Mouse (Mus musculus): Measurements from ENCODE around the gene Kl. TPM values are rescaled to one million over a fixed set of nuclear protein-coding genes. Genes with fewer than 3 reads are reported as not detected.

The Kl gene
- polyA plus RNA-seq, 1 experiment from 2014 or later, result 0.13 TPM

GRCm38 (mm10) chr5:150977383-150977958, 25.1 kb downstream of the Kl start:
- Histone ChIP-seq H3K4me3 (replicated peaks; ENCODE audit: low read length) (no peak overlapping the region), H3K4me1 (ENCODE audit: control insufficient read depth, insufficient read depth, low read length) (0 out of 2 replicates have a peak, but pooled peaks cover 3% of the 10 kb centered on the region), H3K9me3 (replicated peaks; ENCODE audit: control insufficient read depth, low read length) (0 out of 2 replicates have a peak, but pooled peaks cover 4% of the 10 kb centered on the region), H3K27ac (ENCODE audit: low read length) (no peak overlapping the region), H3K27me3 (ENCODE audit: control insufficient read depth, insufficient read depth, low read length) (no peaks in the 10 kb centered on the region), H3K9ac (ENCODE audit: low read length) (no peak overlapping the region), H3K4me2 (ENCODE audit: low read depth, low read length) (no peak overlapping the region), H3K36me3 (ENCODE audit: control insufficient read depth, insufficient read depth, low read length) (no peaks in the 10 kb centered on the region)
- WGBS, result 51% methylated on average over 14 of the region's 14 CpGs
- ATAC-seq (ENCODE audit: insufficient read depth, low FRiP score), result no peak

GRCm38 (mm10) chr5:150979341-150980136, 27.1 kb downstream of the Kl start:
- no peak overlapping the region for H3K27ac ChIP-seq (ENCODE audit: low read length)
- ATAC-seq (ENCODE audit: insufficient read depth, low FRiP score), result peak; percentile 87

GRCm38 (mm10) chr5:150982082-150982481, 29.7 kb downstream of the Kl start:
- Histone ChIP-seq H3K4me2 (ENCODE audit: low read depth, low read length) (no peak overlapping the region), H3K4me3 (replicated peaks; ENCODE audit: low read length) (no peak overlapping the region), H3K9me3 (replicated peaks; ENCODE audit: control insufficient read depth, low read length) (0 out of 2 replicates have a peak, but pooled peaks cover 4% of the 10 kb centered on the region), H3K9ac (ENCODE audit: low read length) (no peak overlapping the region), H3K27me3 (ENCODE audit: control insufficient read depth, insufficient read depth, low read length) (no peaks in the 10 kb centered on the region), H3K4me1 (ENCODE audit: control insufficient read depth, insufficient read depth, low read length) (0 out of 2 replicates have a peak, but pooled peaks cover 3% of the 10 kb centered on the region), H3K27ac (ENCODE audit: low read length) (no peak overlapping the region), H3K36me3 (ENCODE audit: control insufficient read depth, insufficient read depth, low read length) (no peaks in the 10 kb centered on the region)
- ATAC-seq (ENCODE audit: insufficient read depth, low FRiP score), result no peak
- 96% methylated on average over 2 of the region's 2 CpGs for WGBS

More at GRCm38 (mm10) chr5:150979341-150980136, 27.1 kb downstream of the Kl start:
- Histone ChIP-seq H3K9me3 (replicated peaks; ENCODE audit: control insufficient read depth, low read length) (0 out of 2 replicates have a peak, but pooled peaks cover 4% of the 10 kb centered on the region), H3K36me3 (ENCODE audit: control insufficient read depth, insufficient read depth, low read length) (no peaks in the 10 kb centered on the region), H3K4me2 (ENCODE audit: low read depth, low read length) (no peak overlapping the region), H3K27me3 (ENCODE audit: control insufficient read depth, insufficient read depth, low read length) (no peaks in the 10 kb centered on the region), H3K4me1 (ENCODE audit: control insufficient read depth, insufficient read depth, low read length) (0 out of 2 replicates have a peak, but pooled peaks cover 3% of the 10 kb centered on the region), H3K9ac (ENCODE audit: low read length) (no peak overlapping the region), H3K4me3 (replicated peaks; ENCODE audit: low read length) (no peak overlapping the region)
- 48% methylated on average over 5 of the region's 5 CpGs for WGBS

GRCm38 (mm10) chr5:150994096-150994495, 41.7 kb downstream of the Kl start:
- no peak for ATAC-seq (ENCODE audit: insufficient read depth, low FRiP score)
- Histone ChIP-seq H3K27ac (ENCODE audit: low read length) (no peak overlapping the region), H3K36me3 (ENCODE audit: control insufficient read depth, insufficient read depth, low read length) (no peaks in the 10 kb centered on the region), H3K27me3 (ENCODE audit: control insufficient read depth, insufficient read depth, low read length) (no peaks in the 10 kb centered on the region), H3K4me2 (ENCODE audit: low read depth, low read length) (no peak overlapping the region), H3K9ac (ENCODE audit: low read length) (no peak overlapping the region), H3K9me3 (replicated peaks; ENCODE audit: control insufficient read depth, low read length) (no peaks in the 10 kb centered on the region), H3K4me3 (replicated peaks; ENCODE audit: low read length) (no peak overlapping the region), H3K4me1 (ENCODE audit: control insufficient read depth, insufficient read depth, low read length) (no peaks in the 10 kb centered on the region)
- WGBS, result 86% methylated on average over 7 of the region's 7 CpGs

- 71% methylated on average over 2 of the region's 2 CpGs for WGBS
- ATAC-seq (ENCODE audit: insufficient read depth, low FRiP score), result no peak
Observed at GRCm38 (mm10) chr5:150996586-150996985, 44.2 kb downstream of the Kl start.

GRCm38 (mm10) chr5:151001111-151001510, 48.7 kb downstream of the Kl start:
- no peaks in the 10 kb centered on the region for H3K9me3 ChIP-seq (replicated peaks; ENCODE audit: control insufficient read depth, low read length)
- WGBS, result 90% methylated on average over 7 of the region's 7 CpGs
- no peaks in the 10 kb centered on the region for H3K36me3 ChIP-seq (ENCODE audit: control insufficient read depth, insufficient read depth, low read length)
- H3K4me2 ChIP-seq (ENCODE audit: low read depth, low read length), result no peak overlapping the region
- H3K4me3 ChIP-seq (replicated peaks; ENCODE audit: low read length), result no peak overlapping the region
- no peak for ATAC-seq (ENCODE audit: insufficient read depth, low FRiP score)
- H3K4me1 ChIP-seq (ENCODE audit: control insufficient read depth, insufficient read depth, low read length), result no peaks in the 10 kb centered on the region
- H3K27ac ChIP-seq (ENCODE audit: low read length), result no peak overlapping the region
- no peaks in the 10 kb centered on the region for H3K27me3 ChIP-seq (ENCODE audit: control insufficient read depth, insufficient read depth, low read length)
- H3K9ac ChIP-seq (ENCODE audit: low read length), result no peak overlapping the region

More at GRCm38 (mm10) chr5:150996586-150996985, 44.2 kb downstream of the Kl start:
- Histone ChIP-seq H3K9ac (ENCODE audit: low read length) (no peak overlapping the region), H3K9me3 (replicated peaks; ENCODE audit: control insufficient read depth, low read length) (no peaks in the 10 kb centered on the region), H3K27me3 (ENCODE audit: control insufficient read depth, insufficient read depth, low read length) (no peaks in the 10 kb centered on the region), H3K4me1 (ENCODE audit: control insufficient read depth, insufficient read depth, low read length) (no peaks in the 10 kb centered on the region), H3K27ac (ENCODE audit: low read length) (no peak overlapping the region), H3K4me3 (replicated peaks; ENCODE audit: low read length) (no peak overlapping the region), H3K36me3 (ENCODE audit: control insufficient read depth, insufficient read depth, low read length) (no peaks in the 10 kb centered on the region), H3K4me2 (ENCODE audit: low read depth, low read length) (no peak overlapping the region)

GRCm38 (mm10) chr5:151002051-151002450, 49.6 kb downstream of the Kl start:
- Histone ChIP-seq H3K36me3 (ENCODE audit: control insufficient read depth, insufficient read depth, low read length) (no peaks in the 10 kb centered on the region), H3K27ac (ENCODE audit: low read length) (no peak overlapping the region), H3K4me1 (ENCODE audit: control insufficient read depth, insufficient read depth, low read length) (no peaks in the 10 kb centered on the region), H3K4me2 (ENCODE audit: low read depth, low read length) (no peak overlapping the region), H3K4me3 (replicated peaks; ENCODE audit: low read length) (no peak overlapping the region), H3K9ac (ENCODE audit: low read length) (no peak overlapping the region), H3K27me3 (ENCODE audit: control insufficient read depth, insufficient read depth, low read length) (no peaks in the 10 kb centered on the region), H3K9me3 (replicated peaks; ENCODE audit: control insufficient read depth, low read length) (no peaks in the 10 kb centered on the region)
- no peak for ATAC-seq (ENCODE audit: insufficient read depth, low FRiP score)
- WGBS, result 92% methylated on average over 4 of the region's 4 CpGs

GRCm38 (mm10) chr5:151004216-151004755, 51.9 kb downstream of the Kl start:
- Histone ChIP-seq H3K4me3 (replicated peaks; ENCODE audit: low read length) (no peak overlapping the region), H3K36me3 (ENCODE audit: control insufficient read depth, insufficient read depth, low read length) (no peaks in the 10 kb centered on the region), H3K4me2 (ENCODE audit: low read depth, low read length) (no peak overlapping the region), H3K27me3 (ENCODE audit: control insufficient read depth, insufficient read depth, low read length) (no peaks in the 10 kb centered on the region), H3K27ac (ENCODE audit: low read length) (no peak overlapping the region), H3K4me1 (ENCODE audit: control insufficient read depth, insufficient read depth, low read length) (no peaks in the 10 kb centered on the region), H3K9ac (ENCODE audit: low read length) (no peak overlapping the region), H3K9me3 (replicated peaks; ENCODE audit: control insufficient read depth, low read length) (no peaks in the 10 kb centered on the region)
- 73% methylated on average over 1 of the region's 1 CpGs for WGBS
- no peak for ATAC-seq (ENCODE audit: insufficient read depth, low FRiP score)

GRCm38 (mm10) chr5:151018450-151018849, 66.0 kb downstream of the Kl start:
- Histone ChIP-seq H3K27me3 (ENCODE audit: control insufficient read depth, insufficient read depth, low read length) (no peaks in the 10 kb centered on the region), H3K36me3 (ENCODE audit: control insufficient read depth, insufficient read depth, low read length) (no peaks in the 10 kb centered on the region), H3K4me3 (replicated peaks; ENCODE audit: low read length) (no peak overlapping the region), H3K4me1 (ENCODE audit: control insufficient read depth, insufficient read depth, low read length) (peaks cover 13% of the 10 kb centered on the region; the same call in 1 of the 2 replicates), H3K9ac (ENCODE audit: low read length) (no peak overlapping the region), H3K27ac (ENCODE audit: low read length) (no peak overlapping the region), H3K9me3 (replicated peaks; ENCODE audit: control insufficient read depth, low read length) (0 out of 2 replicates have a peak, but pooled peaks cover 3% of the 10 kb centered on the region), H3K4me2 (ENCODE audit: low read depth, low read length) (no peak overlapping the region)
- ATAC-seq (ENCODE audit: insufficient read depth, low FRiP score), result no peak
- WGBS, result 61% methylated on average over 5 of the region's 5 CpGs
